Mouse (Mus musculus) G1E (cell line): ENCODE results near the gene Armh3.

Source experiments
- CTCF ChIP-seq: IDR thresholded peaks from 2 replicates; pipeline ENCODE4 v1.5.1; 2012; ENCODE audit warnings: low read depth, low read length, inconsistent platforms, mixed read lengths
- GATA1 ChIP-seq: IDR thresholded peaks from 2 replicates; pipeline ENCODE4 v1.6.1; 2012; ENCODE audit warnings: borderline replicate concordance, low read length, inconsistent platforms, mixed read lengths
- TAL1 ChIP-seq: conservative IDR thresholded peaks from 2 replicates; pipeline ENCODE4 v1.6.1; 2012; ENCODE audit warnings: low read depth, low read length, inconsistent platforms, mixed read lengths

DNA sequence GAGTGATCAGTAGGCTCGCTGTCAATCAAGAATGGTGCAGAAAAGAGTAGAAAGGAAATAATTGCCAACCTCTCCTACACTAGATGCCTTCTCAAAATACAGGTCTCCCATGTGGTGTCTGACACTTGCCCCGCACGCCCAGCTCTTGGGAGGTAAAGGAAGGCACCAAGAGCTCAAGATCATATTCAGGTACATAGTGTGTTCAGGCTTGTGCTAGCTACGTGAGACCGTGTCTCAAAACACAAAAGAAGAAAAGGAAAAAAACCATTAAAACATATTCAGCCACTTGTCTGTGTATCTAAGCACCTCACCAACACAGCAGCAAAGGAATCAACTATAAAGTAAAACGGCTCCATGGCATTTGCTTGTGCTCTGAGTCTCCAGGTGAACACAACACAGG lies 85.9 kb downstream of the Armh3 start:
- TF ChIP-seq CTCF = no peak
- no peak for TF ChIP-seq GATA1
- TF ChIP-seq TAL1 = no peak
